9 mouse cellular contexts compared by ENCODE assay signal in genomic region chr3:96596855-96597254, GRCm38 (mm10). TPM values are rescaled to one million over a fixed set of nuclear protein-coding genes. Genes with fewer than 3 reads are reported as not detected.
DNase-seq lines count a peak whose midpoint lies in the region; ATAC-seq and TF ChIP-seq lines count a peak whose summit lies in the region.
"Had no signal": no experiment of that assay in that cellular context is flagged by ENCODE, and none has a peak within 500 bp of the region (broad histone marks: within the 10 kb centered on the region; RNA-seq: fewer than 3 reads in every experiment).

No protein-coding gene starts in this region.

- no peaks in the 10 kb centered on the region for H3K9me3 ChIP-seq in kidney, postnatal 0 days (replicated peaks; ENCODE audit: low read length)
- no peaks in the 10 kb centered on the region for H3K9me3 ChIP-seq in hindbrain, embryonic 15.5 days
- H3K9me3 ChIP-seq in midbrain, postnatal 0 days (ENCODE audit: low read length), result no peaks in the 10 kb centered on the region

- no peaks in the 10 kb centered on the region for H3K36me3 ChIP-seq in kidney, postnatal 0 days (ENCODE audit: insufficient read depth, low read length)
- no peaks in the 10 kb centered on the region for H3K36me3 ChIP-seq in hindbrain, embryonic 15.5 days
- H3K36me3 ChIP-seq in midbrain, postnatal 0 days (ENCODE audit: insufficient read depth, low read length), result no peaks in the 10 kb centered on the region

- no peak for ATAC-seq in kidney, postnatal 0 days (replicated peaks; ENCODE audit: low FRiP score, low read depth)
- no peak for ATAC-seq in hindbrain, embryonic 15.5 days (ENCODE audit: low FRiP score, low read depth)
- peak; percentile 11; the same call in 1 of the 2 replicates for ATAC-seq in midbrain, postnatal 0 days (ENCODE audit: low FRiP score)

- peak overlapping the region; percentile 48 for H3K4me3 ChIP-seq in kidney, postnatal 0 days (replicated peaks; ENCODE audit: low read depth, low read length)
- peak overlapping the region; percentile 52 for H3K4me3 ChIP-seq in hindbrain, embryonic 15.5 days
- peak overlapping the region; percentile 60 for H3K4me3 ChIP-seq in midbrain, postnatal 0 days (ENCODE audit: low read depth, low read length)

- H3K4me1 ChIP-seq in kidney, postnatal 0 days (replicated peaks; ENCODE audit: insufficient read depth, low read length), result peaks cover 19% of the 10 kb centered on the region
- H3K4me1 ChIP-seq in hindbrain, embryonic 15.5 days (replicated peaks), result peaks cover 71% of the 10 kb centered on the region
- peaks cover 9% of the 10 kb centered on the region; the same call in 1 of the 2 replicates for H3K4me1 ChIP-seq in midbrain, postnatal 0 days (ENCODE audit: insufficient read depth, low read length)

- no peak for TF ChIP-seq CTCF in kidney, postnatal 0 days (IDR thresholded peaks at IDR 0.05; ENCODE audit: low read depth)
- no peak for TF ChIP-seq CTCF in midbrain, postnatal 0 days (IDR thresholded peaks at IDR 0.05)

- no peak overlapping the region for H3K27ac ChIP-seq in kidney, postnatal 0 days
- peak overlapping the region; percentile 75 for H3K27ac ChIP-seq in hindbrain, embryonic 15.5 days (replicated peaks)
- H3K27ac ChIP-seq in midbrain, postnatal 0 days (ENCODE audit: low read depth, low read length), result peak overlapping the region; percentile 77

- H3K4me2 ChIP-seq in kidney, postnatal 0 days (ENCODE audit: low read length), result peak overlapping the region; percentile 84
- H3K4me2 ChIP-seq in hindbrain, embryonic 15.5 days, result peak overlapping the region; percentile 99
- H3K4me2 ChIP-seq in midbrain, postnatal 0 days (ENCODE audit: low read depth, low read length, poor library complexity, severe bottlenecking), result peak overlapping the region; percentile 96

- 0 out of 2 replicates have a peak, but pooled peaks cover 5% of the 10 kb centered on the region for H3K27me3 ChIP-seq in kidney, postnatal 0 days (ENCODE audit: insufficient read depth, low read length)
- H3K27me3 ChIP-seq in hindbrain, embryonic 15.5 days, result no peaks in the 10 kb centered on the region
- H3K27me3 ChIP-seq in midbrain, postnatal 0 days (ENCODE audit: insufficient read depth, low read length), result no peaks in the 10 kb centered on the region

- WGBS in kidney, postnatal 0 days, result under 1% methylated on average over 9 of the region's 12 CpGs
- WGBS in hindbrain, embryonic 15.5 days, result 0% methylated on average over 10 of the region's 12 CpGs
- WGBS in midbrain, postnatal 0 days, result 2% methylated on average over 11 of the region's 12 CpGs

- DNase-seq in kidney, postnatal 0 days (ENCODE audit: low spot score), result no peak
- no peak for DNase-seq in kidney, adult 8-10 months
- peak; percentile 74 for DNase-seq in cerebellum, adult 9-10 months
- peak; percentile 38 for DNase-seq in midbrain, postnatal 0 days (ENCODE audit: low spot score)
- DNase-seq in spleen, adult 18-20 months, result no peak
- DNase-seq in B cell, adult 2 months, result no peak
- no peak for DNase-seq in ovary, postnatal 14 days (ENCODE audit: low spot score)

- peak overlapping the region; percentile 45; the same call in 1 of the 2 replicates for H3K9ac ChIP-seq in kidney, postnatal 0 days (ENCODE audit: low read depth, low read length)
- peak overlapping the region; percentile 70 for H3K9ac ChIP-seq in hindbrain, embryonic 15.5 days
- peak overlapping the region; percentile 81 for H3K9ac ChIP-seq in midbrain, postnatal 0 days (replicated peaks; ENCODE audit: low read length, poor library complexity, severe bottlenecking)

RNA-seq across cellular contexts. Expression of gene Ankrd34a, which starts 0.4 kb away (rescaled TPM):
- 1.2 and 1.3 TPM in 2 replicates for polyA plus RNA-seq in kidney, postnatal 0 days (2015; fragmentation: Nextera tagmentation; extraction: Ambion mirVana)
- polyA plus RNA-seq in hindbrain, embryonic 15.5 days (2015; fragmentation: Nextera tagmentation; extraction: Ambion mirVana), result 16.7 and 19.9 TPM in 2 replicates
- 21.5 and 32.7 TPM in 2 replicates for total RNA-seq in midbrain, postnatal 0 days (2014; rRNA removed)
- 16.3 and 21.0 TPM in 2 replicates for polyA plus RNA-seq in midbrain, postnatal 0 days (2015; fragmentation: Nextera tagmentation; extraction: Ambion mirVana)

RNA-seq across cellular contexts. Expression of gene Polr3gl, which starts 2.9 kb away (rescaled TPM):
- polyA plus RNA-seq in kidney, postnatal 0 days (2015; fragmentation: Nextera tagmentation; extraction: Ambion mirVana), result 26.0 and 28.2 TPM in 2 replicates
- 36.8 and 38.8 TPM in 2 replicates for polyA plus RNA-seq in hindbrain, embryonic 15.5 days (2015; fragmentation: Nextera tagmentation; extraction: Ambion mirVana)
- 13.2 and 16.2 TPM in 2 replicates for total RNA-seq in midbrain, postnatal 0 days (2014; rRNA removed)
- 29.4 and 32.0 TPM in 2 replicates for polyA plus RNA-seq in midbrain, postnatal 0 days (2015; fragmentation: Nextera tagmentation; extraction: Ambion mirVana)

RNA-seq across cellular contexts. Expression of gene Lix1l, which starts 4.1 kb away (rescaled TPM):
- 4.9 and 5.2 TPM in 2 replicates for polyA plus RNA-seq in kidney, postnatal 0 days (2015; fragmentation: Nextera tagmentation; extraction: Ambion mirVana)
- polyA plus RNA-seq in hindbrain, embryonic 15.5 days (2015; fragmentation: Nextera tagmentation; extraction: Ambion mirVana), result 5.4 and 6.1 TPM in 2 replicates
- 38.0 and 52.9 TPM in 2 replicates for total RNA-seq in midbrain, postnatal 0 days (2014; rRNA removed)
- polyA plus RNA-seq in midbrain, postnatal 0 days (2015; fragmentation: Nextera tagmentation; extraction: Ambion mirVana), result 3.2 TPM in 2 replicates

RNA-seq across cellular contexts. Expression of gene Gm16253, which starts 20.1 kb away (rescaled TPM):
- not detected in 2 replicates for polyA plus RNA-seq in kidney, postnatal 0 days (2015; fragmentation: Nextera tagmentation; extraction: Ambion mirVana)
- 1.8 and 2.2 TPM in 2 replicates for polyA plus RNA-seq in hindbrain, embryonic 15.5 days (2015; fragmentation: Nextera tagmentation; extraction: Ambion mirVana)
- total RNA-seq in midbrain, postnatal 0 days (2014; rRNA removed), result not detected in 2 replicates
- polyA plus RNA-seq in midbrain, postnatal 0 days (2015; fragmentation: Nextera tagmentation; extraction: Ambion mirVana), result 0.52 TPM in 1 of 2 replicates, not detected in the other
- total RNA-seq: layer of hippocampus, postnatal 36 days had no signal

RNA-seq across cellular contexts. Expression of gene Rbm8a, which starts 32.9 kb away (rescaled TPM):
- 100 and 111 TPM in 2 replicates for polyA plus RNA-seq in kidney, postnatal 0 days (2015; fragmentation: Nextera tagmentation; extraction: Ambion mirVana)
- polyA plus RNA-seq in hindbrain, embryonic 15.5 days (2015; fragmentation: Nextera tagmentation; extraction: Ambion mirVana), result 109 and 119 TPM in 2 replicates
- total RNA-seq in midbrain, postnatal 0 days (2014; rRNA removed), result 23.8 and 25.0 TPM in 2 replicates
- 115 and 118 TPM in 2 replicates for polyA plus RNA-seq in midbrain, postnatal 0 days (2015; fragmentation: Nextera tagmentation; extraction: Ambion mirVana)

Comparison
In these comparisons a context has a peak if more than half of its experiments do, and no peak if none do; other contexts are left out.
1. DNase-seq: peak in cerebellum, adult 9-10 months (single experiment) and midbrain, postnatal 0 days (single experiment); none in kidney, postnatal 0 days (single experiment), kidney, adult 8-10 months (0 of 2), spleen, adult 18-20 months (0 of 2), B cell, adult 2 months (0 of 2) and ovary, postnatal 14 days (single experiment).
2. Peak in every context shown above with its lines, with median percentiles within 50 percentile points of each other: H3K4me2 ChIP-seq, H3K4me3 ChIP-seq and H3K9ac ChIP-seq.